Mouse (Mus musculus) mouse embryonic stem cell (cell line): Measurements from ENCODE around the gene Ralgps2.

Experiments
- in situ Hi-C, 2 experiments: fragments of 300-500 bp; cut with MboI; formaldehyde crosslinking; loops; 1 replicate in 1 of 2; 3 replicates in 1 of 2; pipeline ENCODE4 v1.14.3; 2019 to 2020; ENCODE audit warnings: low sequenced_read_pairs in 2 of 2, low pct_unique_long_range_greater_than_20kb in 1 of 2, mixed read lengths in 1 of 2; ENCODE audit not compliant: unreplicated experiment in 1 of 2

Ralgps2 gene

DNA sequence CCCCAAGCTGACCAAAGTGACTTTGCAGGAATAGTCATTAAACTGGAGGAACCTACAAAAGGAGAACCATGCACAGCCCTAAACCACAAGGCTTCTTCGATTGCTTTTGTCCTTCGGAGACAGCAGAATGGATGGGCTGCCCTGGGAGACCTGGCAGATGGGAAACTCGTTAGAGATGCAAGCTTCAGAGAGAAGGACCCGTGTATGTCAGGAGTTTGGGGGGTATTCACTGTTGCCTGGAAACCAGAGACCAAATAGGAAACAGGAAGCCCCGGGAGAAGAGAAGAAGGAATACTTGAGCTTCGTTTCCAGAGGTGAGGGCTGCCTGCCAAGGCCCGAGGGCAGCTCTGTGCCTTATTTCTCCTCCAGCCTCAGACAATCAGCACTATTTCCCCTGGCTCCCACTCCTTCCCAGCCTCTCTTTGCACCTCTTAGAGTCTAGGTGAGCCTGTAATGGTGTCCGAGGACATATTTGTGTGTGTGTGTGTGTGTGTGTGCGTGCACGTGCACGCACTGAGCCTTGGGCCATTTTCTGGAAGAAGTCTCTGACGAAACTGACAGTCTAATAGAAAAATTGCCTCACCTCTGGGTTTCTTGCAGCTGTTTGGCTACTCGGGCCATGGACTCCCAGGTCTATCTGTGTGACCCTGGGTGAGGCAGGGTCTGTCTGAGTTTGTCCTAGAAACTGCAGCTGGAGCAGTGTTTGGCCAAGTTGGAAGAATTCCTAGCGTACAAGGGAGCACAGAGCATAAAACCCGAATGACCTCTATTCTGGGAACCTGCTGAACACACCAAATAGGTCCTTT, 184.6 kb downstream of the Ralgps2 start:
- in situ Hi-C loops = loop anchor here in 1 of 2 experiments (10.0 kb wide), 1 partner anchor 320 kb away; no protein-coding TSS in a partner anchor
